Mouse (Mus musculus): ENCODE results near the gene Fgl2.

- TF ChIP-seq CTCF (IDR thresholded peaks at IDR 0.05; ENCODE audit: control insufficient read depth, insufficient read depth, insufficient read length) (no peak), MYOG (IDR thresholded peaks at IDR 0.05; ENCODE audit: control insufficient read depth, extremely low read depth, insufficient read length) (no peak), USF1 (IDR thresholded peaks at IDR 0.05; ENCODE audit: low read depth) (no peak), FOSL1 (IDR thresholded peaks at IDR 0.05; ENCODE audit: insufficient read depth, low read length, poor library complexity, severe bottlenecking) (no peak), MAX (IDR thresholded peaks at IDR 0.05) (peak; percentile 83)
Measured at GRCm38 (mm10) chr5:21424614-21425602, 52.5 kb downstream of the Fgl2 start, which contains the start of the genes Ccdc146 and Fam185a.
